Mouse (Mus musculus) small intestine, adult 2 months (tissue): ENCODE measurements around the gene Nars2. TPM values are rescaled to one million over a fixed set of nuclear protein-coding genes. Genes with fewer than 3 reads are reported as not detected.
A peak's percentile ranks its signal among the peaks of the same experiment; 100 is the strongest.
"Not testable (repeated sequence)": the region's sequence is repeated elsewhere in the genome, so short reads cannot be mapped to it uniquely, and the experiment has no call there.

Source experiments
- H3K27ac ChIP-seq: fragments of 200-500 bp; 2 replicates; pipeline ENCODE4 v1.5.1; 2012; ENCODE audit warnings: low read depth, low read length, control low read depth, inconsistent platforms; ENCODE audit not compliant: insufficient read depth
- H3K27me3 ChIP-seq: fragments of 200-500 bp; 2 replicates; pipeline ENCODE4 v1.6.1; 2012; ENCODE audit warnings: mild to moderate bottlenecking, moderate library complexity, low read length, inconsistent platforms; ENCODE audit not compliant: control insufficient read depth, insufficient read depth
- H3K36me3 ChIP-seq: fragments of 200-500 bp; 2 replicates; pipeline ENCODE4 v1.6.1; 2012; ENCODE audit warnings: mild to moderate bottlenecking, low read length, control low read depth, inconsistent platforms; ENCODE audit not compliant: control insufficient read depth, insufficient read depth
- H3K4me1 ChIP-seq: fragments of 200-500 bp; 2 replicates; pipeline ENCODE4 v1.6.1; 2012; ENCODE audit warnings: low read length, inconsistent platforms, mixed read lengths; ENCODE audit not compliant: control insufficient read depth, insufficient read depth, insufficient read length
- H3K4me3 ChIP-seq: fragments of 200-500 bp; 2 replicates; pipeline ENCODE4 v1.5.1; 2012; ENCODE audit warnings: low read depth, mild to moderate bottlenecking, control low read depth, inconsistent platforms, low read length, moderate library complexity
- CTCF ChIP-seq: fragments of 200-500 bp; IDR thresholded peaks from 2 replicates; pipeline ENCODE4 v1.5.1; 2012; ENCODE audit warnings: low read depth, mild to moderate bottlenecking, control low read depth, inconsistent platforms, low read length, moderate library complexity, mixed read lengths; ENCODE audit not compliant: insufficient replicate concordance, insufficient read length; ENCODE audit errors: extremely low read depth
- POLR2A ChIP-seq: fragments of 200-500 bp; IDR thresholded peaks from 2 replicates; pipeline ENCODE4 v1.6.1; 2012; ENCODE audit warnings: low read depth, mild to moderate bottlenecking, control low read depth, inconsistent platforms, low read length, moderate library complexity
- WGBS: fragments of 180-500 bp; shearing (Covaris S2); methylation state at CpG from one replicate; pipeline ENCODE4 v1.1.7; 2018; 5-methylcytosine and 5-hydroxymethylcytosine counted together
- polyA plus RNA-seq: library from polyadenylated mRNA; depleted of rRNA; stranded (reverse); fragments of >200 nt; gene quantifications from 2 replicates; pipeline ENCODE4 v1.2.3, GENCODE M21; 2012

Nars2 gene
- polyA plus RNA-seq, 1 experiment, result 0.90 TPM

DNA sequence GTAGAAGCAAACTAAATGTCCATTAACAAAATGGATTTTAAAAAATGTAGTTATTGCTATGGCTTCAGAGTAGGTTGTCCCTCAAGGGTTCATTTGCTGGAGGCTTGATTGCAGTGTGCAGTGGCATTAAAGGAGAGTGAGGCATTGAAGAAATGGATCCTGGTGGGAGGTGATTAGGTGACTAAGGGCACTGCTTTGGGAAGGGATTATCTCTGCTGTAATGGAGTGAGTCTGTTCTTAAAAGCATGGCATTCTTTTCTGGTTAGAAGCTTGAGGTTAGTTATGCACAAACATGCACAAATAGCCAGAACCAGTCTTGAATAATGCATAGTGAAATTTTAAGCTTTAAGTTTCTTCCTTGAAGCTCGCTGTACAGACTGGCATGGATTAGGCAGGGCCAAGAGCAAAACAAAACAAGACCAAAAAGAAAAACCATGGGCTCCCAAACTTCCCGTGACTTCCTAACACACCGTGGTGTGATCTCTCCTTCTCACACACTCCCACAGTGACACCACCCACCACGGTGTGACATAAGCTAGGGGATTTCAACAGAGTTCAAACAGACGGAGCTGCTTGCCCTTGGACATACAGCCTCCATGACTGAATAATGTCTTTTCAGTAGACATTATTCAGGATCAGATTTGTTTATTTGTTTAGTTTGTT is 7.5 kb upstream of the Nars2 start:
- no peak overlapping the region for H3K4me3 ChIP-seq
- TF ChIP-seq POLR2A (no peak), CTCF (no peak)
- H3K36me3 ChIP-seq, result no peaks in the 10 kb centered on the region
- no peaks in the 10 kb centered on the region for H3K4me1 ChIP-seq
- no peaks in the 10 kb centered on the region for H3K27me3 ChIP-seq
- H3K27ac ChIP-seq, result no peak overlapping the region
- WGBS, result 81% methylated on average over 5 of the region's 5 CpGs

DNA sequence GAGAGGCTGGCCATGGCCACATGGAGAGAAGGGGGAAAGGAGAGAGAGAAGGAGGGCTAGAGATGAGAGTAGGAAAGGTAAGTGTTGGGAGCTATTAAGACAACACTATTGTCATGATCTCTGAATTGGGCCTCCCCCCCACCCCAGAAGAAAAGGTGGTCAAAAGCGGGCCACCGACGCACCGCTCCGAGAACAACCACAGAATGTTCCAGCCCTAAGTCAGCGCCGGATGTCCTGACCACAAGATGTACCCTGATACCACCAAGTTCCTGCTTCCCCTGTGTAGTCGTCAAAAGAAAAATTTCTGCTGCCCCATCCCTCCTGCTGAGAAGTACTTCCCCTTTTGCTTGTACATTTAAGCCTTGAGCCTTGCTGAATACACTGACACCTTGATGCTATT is 4.8 kb upstream of the Nars2 start:
- H3K4me1 ChIP-seq, H3K27ac ChIP-seq, H3K36me3 ChIP-seq, H3K4me3 ChIP-seq, H3K27me3 ChIP-seq: not testable (repeated sequence)
- WGBS, result 89% methylated on average over 8 of the region's 8 CpGs

DNA sequence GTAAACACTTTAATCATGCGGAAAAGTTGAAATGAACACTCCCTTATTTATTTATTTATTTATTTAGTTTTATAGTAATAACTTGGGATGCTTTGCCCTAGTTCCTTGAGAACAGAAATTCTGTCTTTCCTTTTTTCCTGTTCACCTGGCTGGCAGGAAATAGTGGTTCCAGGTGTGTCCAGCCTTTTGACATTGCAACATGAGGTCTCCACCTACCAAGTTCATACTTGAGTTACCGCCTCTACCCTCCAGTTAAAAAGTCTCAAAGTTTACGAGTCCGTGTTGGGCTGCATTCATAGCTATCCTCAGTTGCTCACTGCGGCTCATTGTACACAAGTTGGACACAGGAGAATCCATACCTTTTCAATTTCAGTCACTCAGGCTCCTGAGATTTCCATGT is 789 bp downstream of the Nars2 start:
- H3K36me3 ChIP-seq, result peaks cover 3% of the 10 kb centered on the region; the same call in 1 of the 2 replicates
- peak overlapping the region; percentile 92 for H3K4me3 ChIP-seq
- TF ChIP-seq POLR2A, result no peak
- no peak for TF ChIP-seq CTCF
- no peak overlapping the region for H3K27ac ChIP-seq
- no peaks in the 10 kb centered on the region for H3K27me3 ChIP-seq
- WGBS, result 13% methylated on average over 5 of the region's 5 CpGs
- peaks cover 2% of the 10 kb centered on the region; the same call in 1 of the 2 replicates for H3K4me1 ChIP-seq

DNA sequence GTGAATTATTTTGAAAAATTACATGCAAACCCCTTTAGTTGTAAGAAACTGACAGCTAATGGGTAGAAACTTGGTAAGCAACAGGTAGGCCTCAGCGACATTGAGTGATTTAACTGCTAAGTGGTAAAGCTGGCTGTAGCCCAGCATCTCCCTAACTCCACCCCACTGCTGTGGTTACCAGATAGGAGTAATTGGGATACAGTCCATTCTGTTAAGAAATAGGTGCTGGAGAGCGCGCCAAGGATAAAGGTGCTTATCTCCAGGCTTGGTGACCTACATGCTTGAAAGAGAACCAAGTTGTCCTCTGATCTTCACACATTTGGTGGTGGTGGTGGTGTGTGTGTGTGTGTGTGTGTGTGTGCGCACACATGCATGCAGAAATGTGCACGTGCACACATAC is 7.9 kb downstream of the Nars2 start:
- no peak overlapping the region for H3K4me3 ChIP-seq
- H3K27ac ChIP-seq, result no peak overlapping the region
- 87% methylated on average over 5 of the region's 5 CpGs for WGBS
- TF ChIP-seq CTCF (no peak), POLR2A (no peak)
- H3K4me1 ChIP-seq, result no peaks in the 10 kb centered on the region
- H3K36me3 ChIP-seq, result peaks cover 23% of the 10 kb centered on the region
- no peaks in the 10 kb centered on the region for H3K27me3 ChIP-seq

DNA sequence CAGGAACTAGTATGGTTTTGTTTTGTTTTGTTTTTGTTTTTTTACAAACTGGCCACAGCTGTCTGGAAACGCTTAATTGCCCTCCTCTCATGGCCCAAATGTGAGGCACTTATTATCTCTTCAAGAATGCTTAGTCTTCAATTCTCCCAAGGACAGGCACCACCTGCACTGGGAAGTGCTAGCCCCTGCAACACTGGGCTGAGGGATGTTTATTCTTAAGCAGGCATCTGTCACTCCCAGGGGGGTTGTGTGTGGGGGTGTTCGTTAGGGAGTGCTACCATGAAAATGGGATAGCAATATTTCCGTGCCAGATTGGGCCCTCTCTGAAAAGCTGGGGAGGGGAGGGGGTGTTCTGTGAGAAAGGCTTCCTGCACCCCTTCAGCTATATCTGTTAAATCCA is 15.9 kb downstream of the Nars2 start:
- Histone ChIP-seq H3K4me1 (peaks cover 3% of the 10 kb centered on the region), H3K27ac (no peak overlapping the region), H3K27me3 (no peaks in the 10 kb centered on the region), H3K4me3 (no peak overlapping the region), H3K36me3 (no peaks in the 10 kb centered on the region)
- WGBS, result 53% methylated on average over 3 of the region's 3 CpGs
- TF ChIP-seq POLR2A, result no peak
- TF ChIP-seq CTCF, result no peak

DNA sequence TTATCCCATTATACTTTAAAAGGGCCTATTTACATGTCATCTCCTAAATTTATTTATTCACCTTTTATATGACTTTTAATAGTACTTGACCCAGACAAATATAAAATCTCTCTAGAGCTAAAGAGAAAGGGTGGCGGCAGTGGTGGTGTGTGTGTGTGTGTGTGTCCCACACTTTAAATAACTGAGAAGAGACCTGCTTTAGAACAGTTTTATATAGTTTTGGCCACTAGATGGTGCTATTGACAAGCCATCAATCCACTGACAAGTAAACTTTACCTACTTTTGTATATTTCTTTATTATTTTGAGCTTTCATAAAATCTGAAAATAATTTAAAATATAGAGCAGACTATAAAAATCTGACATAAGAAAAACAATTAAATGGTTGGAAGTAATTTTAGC is 19.1 kb downstream of the Nars2 start:
- WGBS, result 14% methylated on average over 1 of the region's 1 CpGs
- Histone ChIP-seq H3K36me3 (no peaks in the 10 kb centered on the region), H3K4me3 (no peak overlapping the region), H3K27me3 (no peaks in the 10 kb centered on the region), H3K4me1 (peaks cover 3% of the 10 kb centered on the region), H3K27ac (no peak overlapping the region)
- no peak for TF ChIP-seq CTCF
- no peak for TF ChIP-seq POLR2A

DNA sequence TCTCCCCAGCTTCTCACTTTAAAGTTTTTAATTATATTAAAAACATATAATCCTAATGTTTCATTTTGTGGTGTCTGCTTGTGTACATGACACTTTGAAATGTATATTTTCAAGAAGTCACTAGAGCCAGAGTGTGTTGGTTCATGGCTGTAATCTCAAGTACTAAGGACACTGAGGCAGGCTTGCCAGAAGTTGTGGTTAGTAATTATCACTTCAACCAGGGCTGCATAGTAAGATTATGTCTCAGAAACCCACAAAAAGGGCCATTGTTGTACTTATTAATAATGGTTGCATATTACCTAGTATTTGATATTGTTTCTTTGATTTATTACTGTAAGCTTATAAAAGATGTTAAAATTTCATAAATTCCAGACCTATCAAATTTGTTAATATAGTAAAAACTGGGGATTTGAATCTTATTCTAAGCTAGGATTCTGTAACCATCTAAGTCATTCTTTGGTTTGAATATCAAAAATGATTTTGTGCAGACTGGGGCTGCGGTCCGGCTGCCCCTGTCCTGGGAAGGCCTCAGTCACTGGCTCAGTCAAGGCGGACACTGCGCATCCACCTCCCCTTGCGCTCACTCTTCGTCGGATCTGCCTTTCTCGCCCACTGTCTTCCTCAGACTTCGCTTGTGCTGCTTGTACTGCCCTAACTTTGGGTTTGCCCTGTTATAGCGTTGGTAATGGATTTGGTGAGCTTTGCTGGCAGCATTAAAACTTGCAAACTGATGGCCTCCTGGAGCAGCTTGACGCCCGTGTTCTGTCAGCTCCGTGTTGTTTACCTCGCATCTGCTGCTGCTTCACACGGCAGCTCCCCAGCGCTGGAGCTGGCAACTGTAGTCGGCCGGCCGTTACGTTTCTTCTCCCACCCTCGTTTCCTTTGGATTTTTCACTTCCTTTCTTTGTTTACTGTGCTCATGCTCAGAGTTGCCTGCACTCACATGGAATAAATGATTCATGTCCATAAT is 20.0 kb downstream of the Nars2 start:
- H3K4me3 ChIP-seq, result 0 out of 2 replicates have a peak overlapping the region, but pooled peaks have one; percentile 0
- TF ChIP-seq POLR2A (no peak), CTCF (no peak)
- H3K27me3 ChIP-seq, result no peaks in the 10 kb centered on the region
- H3K4me1 ChIP-seq, result peaks cover 3% of the 10 kb centered on the region
- H3K27ac ChIP-seq, result no peak overlapping the region
- no peaks in the 10 kb centered on the region for H3K36me3 ChIP-seq
- 81% methylated on average over 21 of the region's 21 CpGs for WGBS
